Mouse (Mus musculus) embryonic fibroblast, embryonic 13.5 days (primary cell): Measurements from ENCODE around the gene Chpf.

ENCODE experiments used
- CTCF ChIP-seq: IDR thresholded peaks from 2 replicates; pipeline ENCODE4 v1.5.1; 2011; ENCODE audit warnings: mild to moderate bottlenecking, control low read depth, low read length, moderate library complexity, borderline replicate concordance; ENCODE audit not compliant: insufficient read depth
- POLR2A ChIP-seq: IDR thresholded peaks from 2 replicates; pipeline ENCODE4 v1.6.1; 2011; ENCODE audit warnings: low read depth, mild to moderate bottlenecking, control low read depth, low read length, moderate library complexity

- TF ChIP-seq CTCF (no peak), POLR2A (no peak)
These were observed 37.7 kb upstream of the Chpf start for GRCm38 (mm10) chr1:75516703-75517380.
